Mouse (Mus musculus) mammary gland, adult 2 months (tissue): ENCODE results near the gene Minar1. TPM values are rescaled to one million over a fixed set of nuclear protein-coding genes. Genes with fewer than 3 reads are reported as not detected.

ENCODE experiments used
- polyA plus RNA-seq: library from polyadenylated mRNA; depleted of rRNA; stranded (reverse); fragments of >200 nt; gene quantifications from 2 replicates; pipeline ENCODE4 v1.2.3, GENCODE M21; 2012; ENCODE audit warnings: low replicate concordance; rRNA removed

The Minar1 gene
- polyA plus RNA-seq: 0.03 TPM in 1 of 2 replicates, not detected in the other

GRCm38 (mm10) chr9:89623006-89623760, at the start of gene Minar1:
Gene Minar1, minus strand, starts transcription at chr9:89623125.

Other genes starting within 250 kb of the Minar1 start
- gene Tmed3, start 81.9 kb upstream of the Minar1 start, polyA plus RNA-seq: 346 and 378 TPM in 2 replicates
- 0.10 TPM in 2 replicates for gene Ankrd34c, start 115.3 kb upstream of the Minar1 start, polyA plus RNA-seq